Mouse (Mus musculus) embryonic facial prominence, embryonic 10.5 days (tissue): ENCODE measurements around the gene Pyroxd2. TPM values are rescaled to one million over a fixed set of nuclear protein-coding genes. Genes with fewer than 3 reads are reported as not detected.

Source experiments
- DNase-seq: peaks from one replicate; pipeline ENCODE4 v3.0.0-alpha.2; 2017; ENCODE audit warnings: low spot score
- H3K27ac ChIP-seq: fragments of 300-500 bp; sonication (generic); replicated peaks from 2 replicates; pipeline ENCODE4 v1.5.1; 2016; ENCODE audit warnings: mild to moderate bottlenecking
- H3K27me3 ChIP-seq: fragments of 300-500 bp; sonication (generic); replicated peaks from 2 replicates; pipeline ENCODE4 v1.6.1; 2016; ENCODE audit warnings: low read depth, mild to moderate bottlenecking; ENCODE audit not compliant: poor library complexity, severe bottlenecking
- H3K36me3 ChIP-seq: fragments of 300-500 bp; sonication (generic); replicated peaks from 2 replicates; pipeline ENCODE4 v1.6.1; 2016; ENCODE audit warnings: mild to moderate bottlenecking, moderate library complexity
- H3K4me1 ChIP-seq: fragments of 300-500 bp; sonication (generic); 2 replicates; pipeline ENCODE4 v1.6.1; 2016
- H3K4me3 ChIP-seq: fragments of 300-500 bp; sonication (generic); 2 replicates; pipeline ENCODE4 v1.5.1; 2016; ENCODE audit warnings: mild to moderate bottlenecking, moderate library complexity
- H3K9me3 ChIP-seq: fragments of 300-500 bp; sonication (generic); 2 replicates; pipeline ENCODE4 v1.6.1; 2016; ENCODE audit warnings: mild to moderate bottlenecking
- WGBS: fragments of 180-500 bp; shearing (Covaris S2); methylation state at CpG from one replicate; pipeline ENCODE4 v1.1.7; 2016; 5-methylcytosine and 5-hydroxymethylcytosine counted together
- polyA plus RNA-seq: library from polyadenylated mRNA; unstranded; fragments of >200 nt; fragmentation: Nextera tagmentation; extraction: Ambion mirVana; gene quantifications from 2 replicates; pipeline ENCODE4 v1.2.1, GENCODE M21; 2016

Pyroxd2 gene
- polyA plus RNA-seq, 1 experiment from 2014 or later, result 1.00 TPM

GRCm38 (mm10) chr19:42676931-42677330 is 75.6 kb downstream of the Pyroxd2 start:
- peaks cover 6% of the 10 kb centered on the region; the same call in 1 of the 2 replicates for H3K4me1 ChIP-seq
- DNase-seq, result no peak
- no peak overlapping the region for H3K27ac ChIP-seq
- 88% methylated on average over 3 of the region's 3 CpGs for WGBS
- no peaks in the 10 kb centered on the region for H3K9me3 ChIP-seq
- no peaks in the 10 kb centered on the region for H3K36me3 ChIP-seq
- no peak overlapping the region for H3K4me3 ChIP-seq
- peaks cover 7% of the 10 kb centered on the region; the same call in 1 of the 2 replicates for H3K27me3 ChIP-seq

Other genes starting within 250 kb of the Pyroxd2 start
- gene R3hcc1l, start 234.0 kb downstream of the Pyroxd2 start, polyA plus RNA-seq, result 23.9 and 24.9 TPM in 2 replicates
- 0.24 and 0.28 TPM in 2 replicates for gene Loxl4, start 140.0 kb downstream of the Pyroxd2 start, polyA plus RNA-seq
- gene Hps1, start 27.2 kb upstream of the Pyroxd2 start, polyA plus RNA-seq, result 20.0 and 21.2 TPM in 2 replicates